8 mouse cellular contexts compared by ENCODE assay signal in genomic region chr11:110337289-110338245, GRCm38 (mm10). TPM values are rescaled to one million over a fixed set of nuclear protein-coding genes. Genes with fewer than 3 reads are reported as not detected.
DNase-seq lines count a peak whose midpoint lies in the region; ATAC-seq lines count a peak whose summit lies in the region.

TSS of gene Abca5 (minus strand) at chr11:110337716.

- no peaks in the 10 kb centered on the region for H3K36me3 ChIP-seq in forebrain, embryonic 10.5 days (replicated peaks)
- H3K36me3 ChIP-seq in heart, embryonic 14.5 days (ENCODE audit: control insufficient read depth, insufficient read depth, low read length), result no peaks in the 10 kb centered on the region
- no peaks in the 10 kb centered on the region for H3K36me3 ChIP-seq in liver, embryonic 12.5 days
- H3K36me3 ChIP-seq in stomach, embryonic 14.5 days (ENCODE audit: control insufficient read depth, insufficient read depth, low read length), result no peaks in the 10 kb centered on the region

- peak; percentile 53 to 61 for DNase-seq in CD8-positive naive resting alpha-beta T cell, adult 2 months (ENCODE audit: low read depth in 2 of 2, low spot score in 2 of 2)
- DNase-seq in c-Kit-positive CD71-negative TER-119-negative erythroid progenitor cells, embryonic 14.5 days (ENCODE audit: low read depth), result peak; percentile 77
- DNase-seq in forebrain, embryonic 10.5 days (ENCODE audit: extremely low spot score, low spot score), result peak; percentile 83
- DNase-seq in kidney, postnatal 10 days, result peak; percentile 96
- peak; percentile 66 to 81 for DNase-seq in natural killer cell, adult 2 months (ENCODE audit: low spot score in 2 of 2)

- H3K4me1 ChIP-seq in forebrain, embryonic 10.5 days, result peaks cover 5% of the 10 kb centered on the region; the same call in 1 of the 2 replicates
- peaks cover 2 to 3% of the 10 kb centered on the region in 2 experiments; a peak in 1 of 4 replicates for H3K4me1 ChIP-seq in heart, embryonic 14.5 days (ENCODE audit: control insufficient read depth in 2 of 2, insufficient read depth in 2 of 2, low read length in 2 of 2)
- H3K4me1 ChIP-seq in liver, embryonic 12.5 days, result peaks cover 16% of the 10 kb centered on the region; the same call in 1 of the 2 replicates
- no peaks in the 10 kb centered on the region for H3K4me1 ChIP-seq in stomach, embryonic 14.5 days (ENCODE audit: control insufficient read depth, insufficient read depth, low read length)

- H3K4me3 ChIP-seq in forebrain, embryonic 10.5 days, result peak within 1 kb of the TSS; percentile 61
- H3K4me3 ChIP-seq in heart, embryonic 14.5 days (ENCODE audit: control insufficient read depth in 1 of 2, insufficient read depth in 1 of 2, low read depth in 1 of 2, low read length in 2 of 2), result peak within 1 kb of the TSS; percentile 54 to 93
- peak within 1 kb of the TSS; percentile 76 for H3K4me3 ChIP-seq in liver, embryonic 12.5 days
- H3K4me3 ChIP-seq in stomach, embryonic 14.5 days (ENCODE audit: low read depth, low read length), result peak within 1 kb of the TSS; percentile 82

- peak within 1 kb of the TSS; percentile 82 for H3K4me2 ChIP-seq in heart, embryonic 14.5 days (ENCODE audit: low read length)
- H3K4me2 ChIP-seq in liver, embryonic 12.5 days, result peak within 1 kb of the TSS; percentile 98
- H3K4me2 ChIP-seq in stomach, embryonic 14.5 days (replicated peaks; ENCODE audit: low read depth, low read length), result peak within 1 kb of the TSS; percentile 69

- H3K27ac ChIP-seq in forebrain, embryonic 10.5 days, result peak within 1 kb of the TSS; percentile 63
- no peak within 1 kb of the TSS for H3K27ac ChIP-seq in heart, embryonic 14.5 days (replicated peaks in 1 of 2; ENCODE audit: control insufficient read depth in 1 of 2, insufficient read depth in 1 of 2, low read depth in 2 of 2, low read length in 2 of 2)
- no peak within 1 kb of the TSS for H3K27ac ChIP-seq in liver, embryonic 12.5 days
- H3K27ac ChIP-seq in stomach, embryonic 14.5 days (ENCODE audit: low read length), result no peak within 1 kb of the TSS

- WGBS in forebrain, embryonic 10.5 days, result under 1% methylated on average over 94 of the region's 95 CpGs
- WGBS in heart, embryonic 14.5 days, result under 1% methylated on average over 91 of the region's 95 CpGs
- WGBS in liver, embryonic 12.5 days (ENCODE audit: insufficient replicate concordance), result 1% methylated on average over 87 of the region's 95 CpGs
- 1% methylated on average over 83 of the region's 95 CpGs for WGBS in stomach, embryonic 14.5 days

- peak; percentile 91 for ATAC-seq in heart, embryonic 14.5 days (ENCODE audit: insufficient number of reproducible peaks, insufficient read depth, low FRiP score, low read depth)
- ATAC-seq in liver, embryonic 12.5 days, result peak; percentile 93
- peak; percentile 93 for ATAC-seq in stomach, embryonic 14.5 days (ENCODE audit: insufficient number of reproducible peaks, insufficient read depth, low FRiP score, low read depth)

- H3K9ac ChIP-seq in heart, embryonic 14.5 days (ENCODE audit: low read length), result peak within 1 kb of the TSS; percentile 62
- peak within 1 kb of the TSS; percentile 71 for H3K9ac ChIP-seq in liver, embryonic 12.5 days
- peak within 1 kb of the TSS; percentile 25; the same call in 1 of the 2 replicates for H3K9ac ChIP-seq in stomach, embryonic 14.5 days (replicated peaks; ENCODE audit: low read depth, low read length)

- peaks cover 45% of the 10 kb centered on the region for H3K27me3 ChIP-seq in forebrain, embryonic 10.5 days (ENCODE audit: poor library complexity, severe bottlenecking)
- H3K27me3 ChIP-seq in heart, embryonic 14.5 days (ENCODE audit: control insufficient read depth, insufficient read depth, low read length), result peaks cover 4% of the 10 kb centered on the region; the same call in 1 of the 2 replicates
- H3K27me3 ChIP-seq in liver, embryonic 12.5 days (replicated peaks), result peaks cover 30% of the 10 kb centered on the region
- no peaks in the 10 kb centered on the region for H3K27me3 ChIP-seq in stomach, embryonic 14.5 days (ENCODE audit: control insufficient read depth, insufficient read depth, low read length)

- H3K9me3 ChIP-seq in forebrain, embryonic 10.5 days, result no peaks in the 10 kb centered on the region
- no peaks in the 10 kb centered on the region for H3K9me3 ChIP-seq in heart, embryonic 14.5 days (ENCODE audit: control insufficient read depth, low read length)
- H3K9me3 ChIP-seq in liver, embryonic 12.5 days (replicated peaks), result no peaks in the 10 kb centered on the region
- no peaks in the 10 kb centered on the region for H3K9me3 ChIP-seq in stomach, embryonic 14.5 days (ENCODE audit: control insufficient read depth, low read depth, low read length)

RNA-seq across cellular contexts. Expression of gene Abca5, which starts in this region (rescaled TPM):
- 2.6 and 2.9 TPM in 2 replicates for polyA plus RNA-seq in forebrain, embryonic 10.5 days (2016; fragmentation: Nextera tagmentation; extraction: Ambion mirVana)
- polyA plus RNA-seq in heart, embryonic 14.5 days (2014; fragmentation: Nextera tagmentation; extraction: Ambion mirVana), result 4.4 and 5.0 TPM in 2 replicates
- 0.49 and 0.95 TPM in 2 replicates for polyA plus RNA-seq in liver, embryonic 12.5 days (2016; fragmentation: Nextera tagmentation; extraction: Ambion mirVana)
- 8.7 and 12.4 TPM in 2 replicates for polyA plus RNA-seq in stomach, embryonic 14.5 days (2014; fragmentation: Nextera tagmentation; extraction: Ambion mirVana)

Comparison
In these comparisons a context has a peak if more than half of its experiments do, and no peak if none do; other contexts are left out.
1. Peak in ATAC-seq, H3K4me3 ChIP-seq, H3K9ac ChIP-seq and H3K4me2 ChIP-seq in liver, embryonic 12.5 days; RNA of the gene not detected or under 1 TPM.